Mouse (Mus musculus): Measurements from ENCODE around the gene Vdr. TPM values are rescaled to one million over a fixed set of nuclear protein-coding genes. Genes with fewer than 3 reads are reported as not detected.

The Vdr gene
- total RNA-seq, 2 experiments from 2014 or later, result 0.16 to 0.82 TPM

- intact Hi-C loops (cut with DNase I), result no loop called here
- no peak for DNase-seq (ENCODE audit: low spot score in 2 of 2)
Measured at GRCm38 (mm10) chr15:97837491-97838061, 72.9 kb downstream of the Vdr start.

GRCm38 (mm10) chr15:97836894-97837247 lies 73.6 kb downstream of the Vdr start:
- intact Hi-C loops (cut with DNase I), result no loop called here
- no peak for DNase-seq (ENCODE audit: low spot score in 2 of 2)

- DNase-seq (ENCODE audit: low spot score in 2 of 2), result no peak
- intact Hi-C loops (cut with DNase I), result no loop called here
Measured at GRCm38 (mm10) chr15:97836153-97836893, 74.1 kb downstream of the Vdr start.

- intact Hi-C loops (cut with DNase I), result no loop called here
- DNase-seq (ENCODE audit: low spot score in 2 of 2), result no peak
Measured at GRCm38 (mm10) chr15:97832764-97833479, 77.5 kb downstream of the Vdr start.

GRCm38 (mm10) chr15:97831987-97832640 lies 78.3 kb downstream of the Vdr start:
- no peak for DNase-seq (ENCODE audit: low spot score in 2 of 2)
- intact Hi-C loops (cut with DNase I), result loop anchor here (2.0 kb wide), 1 partner anchor 47 kb away; no protein-coding TSS in a partner anchor

GRCm38 (mm10) chr15:97831242-97831986 lies 79.0 kb downstream of the Vdr start:
- DNase-seq (ENCODE audit: low spot score in 2 of 2), result peak; percentile 59 to 60

GRCm38 (mm10) chr15:97830788-97831241 lies 79.6 kb downstream of the Vdr start:
- DNase-seq (ENCODE audit: low spot score in 2 of 2), result peak in 1 of 2 experiments; percentile 50
- intact Hi-C loops (cut with DNase I), result loop anchor here (2.0 kb wide), 1 partner anchor 46 kb away; no protein-coding TSS in a partner anchor

More at GRCm38 (mm10) chr15:97831242-97831986, 79.0 kb downstream of the Vdr start:
- intact Hi-C loops (cut with DNase I), result loop anchor here (2.0 kb wide), 1 partner anchor 47 kb away; no protein-coding TSS in a partner anchor

GRCm38 (mm10) chr15:97830253-97830787 lies 80.1 kb downstream of the Vdr start:
- peak in 1 of 2 experiments; percentile 60 for DNase-seq (ENCODE audit: low spot score in 2 of 2)
- intact Hi-C loops (cut with DNase I), result loop anchor here (2.0 kb wide), 1 partner anchor 46 kb away; no protein-coding TSS in a partner anchor

GRCm38 (mm10) chr15:97829432-97829831 lies 81.0 kb downstream of the Vdr start:
- intact Hi-C loops (cut with DNase I), result no loop called here
- no peak for DNase-seq (ENCODE audit: low spot score in 2 of 2)

- no peak for DNase-seq (ENCODE audit: low spot score in 2 of 2)
- intact Hi-C loops (cut with DNase I), result loop anchor here (1.0 kb wide), 1 partner anchor 17 kb away; no protein-coding TSS in a partner anchor
Measured at GRCm38 (mm10) chr15:97828901-97829338, 81.5 kb downstream of the Vdr start.

- peak in 1 of 2 experiments; percentile 92 for DNase-seq (ENCODE audit: low spot score in 2 of 2)
- intact Hi-C loops (cut with DNase I), result loop anchor here (1.0 kb wide), 1 partner anchor 16 kb away; no protein-coding TSS in a partner anchor
Measured at GRCm38 (mm10) chr15:97828221-97828842, 82.1 kb downstream of the Vdr start.

GRCm38 (mm10) chr15:97827401-97827800 lies 83.0 kb downstream of the Vdr start:
- DNase-seq (ENCODE audit: low spot score in 2 of 2), result no peak
- intact Hi-C loops (cut with DNase I), result no loop called here

GRCm38 (mm10) chr15:97826588-97827261 lies 83.7 kb downstream of the Vdr start:
- intact Hi-C loops (cut with DNase I), result no loop called here

GRCm38 (mm10) chr15:97825941-97826587 lies 84.4 kb downstream of the Vdr start:
- DNase-seq (ENCODE audit: low spot score in 2 of 2), result no peak
- intact Hi-C loops (cut with DNase I), result no loop called here

More at GRCm38 (mm10) chr15:97826588-97827261, 83.7 kb downstream of the Vdr start:
- no peak for DNase-seq (ENCODE audit: low spot score in 2 of 2)

- intact Hi-C loops (cut with DNase I), result no loop called here
- peak; percentile 75 to 89 for DNase-seq (ENCODE audit: low spot score in 2 of 2)
Measured at GRCm38 (mm10) chr15:97825071-97825940, 85.1 kb downstream of the Vdr start.

- intact Hi-C loops (cut with DNase I), result no loop called here
- no peak for DNase-seq (ENCODE audit: low spot score in 2 of 2)
Measured at GRCm38 (mm10) chr15:97824042-97824441, 86.4 kb downstream of the Vdr start.
